Mouse (Mus musculus) ovary, postnatal 36 days (tissue): ENCODE results near the gene Trim67.
"Not testable (repeated sequence)": the region's sequence is repeated elsewhere in the genome, so short reads cannot be mapped to it uniquely, and the experiment has no call there.

Experiments used
- DNase-seq: peaks from one replicate; pipeline ENCODE4 v3.0.0; 2022; ENCODE audit warnings: low spot score, mixed read lengths

The Trim67 gene

GRCm38 (mm10) chr8:124833430-124834205 is 40.7 kb downstream of the Trim67 start:
- DNase-seq, result no peak

GRCm38 (mm10) chr8:124835848-124836247 is 43.0 kb downstream of the Trim67 start:
- DNase-seq, result no peak

- DNase-seq, result no peak
Measured at GRCm38 (mm10) chr8:124836273-124836672, 43.4 kb downstream of the Trim67 start.

- no peak for DNase-seq
Measured at GRCm38 (mm10) chr8:124836907-124837306, 44.0 kb downstream of the Trim67 start.

- no peak for DNase-seq
Measured at GRCm38 (mm10) chr8:124837956-124838355, 45.1 kb downstream of the Trim67 start.

GRCm38 (mm10) chr8:124839371-124839770 is 46.5 kb downstream of the Trim67 start:
- DNase-seq, result no peak

GRCm38 (mm10) chr8:124840900-124841299 is 48.0 kb downstream of the Trim67 start:
- no peak for DNase-seq

GRCm38 (mm10) chr8:124841775-124842174 is 48.9 kb downstream of the Trim67 start:
- DNase-seq, result no peak

GRCm38 (mm10) chr8:124842929-124843328 is 50.0 kb downstream of the Trim67 start:
- DNase-seq, result not testable (repeated sequence)

- no peak for DNase-seq
Measured at GRCm38 (mm10) chr8:124845131-124845530, 52.2 kb downstream of the Trim67 start.

GRCm38 (mm10) chr8:124845573-124845972 is 52.7 kb downstream of the Trim67 start:
- DNase-seq, result no peak

- DNase-seq, result no peak
Measured at GRCm38 (mm10) chr8:124853511-124853910, 60.6 kb downstream of the Trim67 start.

- no peak for DNase-seq
Measured at GRCm38 (mm10) chr8:124859466-124859865, 66.6 kb downstream of the Trim67 start.

GRCm38 (mm10) chr8:124860188-124860587 is 67.3 kb downstream of the Trim67 start:
- no peak for DNase-seq

GRCm38 (mm10) chr8:124862321-124863162 is 69.7 kb downstream of the Trim67 start, which contains the start of the genes Gnpat and 2810004N23Rik:
Gene Gnpat, plus strand, starts transcription at chr8:124863033.
Gene 2810004N23Rik, minus strand, starts transcription at chr8:124863120.
- peak; percentile 94 for DNase-seq

- DNase-seq, result no peak
Measured at GRCm38 (mm10) chr8:124863163-124863677, 70.3 kb downstream of the Trim67 start.

GRCm38 (mm10) chr8:124863729-124864128 is 70.8 kb downstream of the Trim67 start:
- no peak for DNase-seq

GRCm38 (mm10) chr8:124866669-124867068 is 73.8 kb downstream of the Trim67 start:
- DNase-seq, result no peak

GRCm38 (mm10) chr8:124867126-124867525 is 74.2 kb downstream of the Trim67 start:
- no peak for DNase-seq

- DNase-seq, result no peak
Measured at GRCm38 (mm10) chr8:124869708-124870107, 76.8 kb downstream of the Trim67 start.

- DNase-seq, result no peak
Measured at GRCm38 (mm10) chr8:124871474-124871873, 78.6 kb downstream of the Trim67 start.

- DNase-seq, result no peak
Measured at GRCm38 (mm10) chr8:124872081-124872480, 79.2 kb downstream of the Trim67 start.

- DNase-seq, result no peak
Measured at GRCm38 (mm10) chr8:124872690-124873089, 79.8 kb downstream of the Trim67 start.
